Mouse (Mus musculus): Measurements from ENCODE around the gene Nfia.

GRCm38 (mm10) chr4:98081962-98082361 lies 309.4 kb downstream of the Nfia start:
- TF ChIP-seq GATA1 (IDR thresholded peaks at IDR 0.05; ENCODE audit: borderline replicate concordance, low read length) (no peak), FLI1 (IDR thresholded peaks at IDR 0.05; ENCODE audit: low read length) (no peak)
